Mouse (Mus musculus) heart, postnatal 10 days (tissue): Measurements from ENCODE around the gene Cd300lg. TPM values are rescaled to one million over a fixed set of nuclear protein-coding genes. Genes with fewer than 3 reads are reported as not detected.
A peak's percentile ranks its signal among the peaks of the same experiment; 100 is the strongest.

ENCODE experiments used
- DNase-seq, 2 experiments: peaks; one replicate each; pipeline ENCODE4 v3.0.0; 2021
- intact Hi-C: fragments of 180-260 bp; cut with DNase I; formaldehyde crosslinking; loops from one replicate; pipeline ENCODE4 v1.15.1; 2025
- total RNA-seq, 2 experiments: library from RNA; stranded (reverse); gene quantifications; 2 replicates each; pipeline ENCODE4 v1.2.3; 2021

The Cd300lg gene
- total RNA-seq, 2 experiments from 2014 or later = 64.4 to 75.9 TPM

DNA sequence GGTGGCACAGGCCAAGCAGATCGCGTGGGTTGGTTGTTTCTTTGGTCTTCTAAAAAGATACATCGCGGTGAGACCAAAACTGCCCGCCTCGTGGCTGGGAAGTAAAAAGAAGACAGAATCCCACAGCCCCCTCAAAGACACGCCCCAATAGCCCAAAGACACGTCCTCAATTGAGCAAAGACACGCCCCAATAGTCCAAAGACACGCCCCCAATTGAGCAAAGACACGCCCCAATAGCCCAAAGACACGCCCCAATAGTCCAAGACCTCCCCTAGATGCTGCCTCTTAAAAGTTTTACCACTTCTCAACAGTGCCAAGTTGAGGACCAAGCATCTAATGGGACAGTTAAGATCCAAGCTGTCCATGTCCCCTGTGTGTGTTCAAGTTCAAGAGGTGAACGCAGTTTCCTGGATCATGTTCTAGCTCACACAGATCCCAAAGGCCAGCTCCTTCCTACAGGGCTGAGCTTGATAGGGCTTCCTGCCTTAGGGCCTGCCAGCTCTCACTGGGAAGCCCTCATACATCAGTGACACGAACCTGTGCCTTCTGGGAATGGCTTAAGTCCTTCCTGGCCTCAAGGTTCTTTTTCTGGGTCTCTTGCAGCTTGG is 8.7 kb downstream of the Cd300lg start:
- DNase-seq = peak in 1 of 2 experiments; percentile 38
- intact Hi-C loops = no loop called here

- DNase-seq = peak; percentile 75 to 83
- intact Hi-C loops = no loop called here
Observed at GRCm38 (mm10) chr11:102051541-102051940, 10.2 kb downstream of the Cd300lg start.

GRCm38 (mm10) chr11:102051954-102052353 is 10.6 kb downstream of the Cd300lg start:
- intact Hi-C loops = no loop called here
- DNase-seq = peak; percentile 59 to 65

DNA sequence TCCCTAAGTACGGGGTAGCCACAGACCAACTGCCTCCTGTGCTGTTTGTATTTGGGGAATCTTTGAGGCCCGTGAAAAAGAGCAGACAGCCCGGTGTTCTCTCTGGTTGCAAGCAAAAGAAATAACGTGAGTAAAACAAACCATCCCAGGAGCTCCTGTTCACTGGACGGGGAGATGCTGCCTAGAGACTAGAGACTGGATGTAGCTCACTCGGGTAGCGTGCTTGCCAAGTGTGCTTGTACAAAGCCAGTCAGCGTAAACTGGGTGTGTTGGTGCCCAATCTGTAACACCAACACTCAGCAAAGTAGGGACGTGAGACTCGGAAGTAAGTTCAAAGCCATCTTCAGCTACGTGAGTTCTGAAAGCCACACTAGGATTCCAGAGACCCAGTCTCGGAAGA is 11.4 kb downstream of the Cd300lg start:
- intact Hi-C loops = no loop called here
- no peak for DNase-seq

DNA sequence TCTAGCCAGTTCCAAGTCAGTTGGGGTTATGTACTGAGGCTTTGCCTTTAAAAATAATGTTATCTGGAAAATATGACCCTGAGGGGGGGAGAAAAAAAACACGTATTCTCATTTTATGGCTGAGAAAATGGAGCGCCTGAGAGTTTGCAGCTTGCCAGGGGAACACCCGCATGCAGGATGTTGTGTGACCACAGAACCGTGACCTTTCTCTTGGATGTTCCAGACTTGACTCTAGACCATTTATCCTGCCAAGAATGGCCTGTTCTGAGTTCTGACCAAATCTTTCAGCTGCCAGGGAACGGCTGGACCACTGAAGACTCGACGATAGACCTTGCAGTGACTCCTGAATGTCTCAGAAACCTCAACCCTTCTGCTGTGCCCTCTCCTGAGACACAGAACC is 11.9 kb downstream of the Cd300lg start:
- intact Hi-C loops = no loop called here

GRCm38 (mm10) chr11:102053847-102054246 is 12.5 kb downstream of the Cd300lg start:
- peak in 1 of 2 experiments; percentile 73 for DNase-seq
- intact Hi-C loops = no loop called here

More for the DNA sequence above, 11.9 kb downstream of the Cd300lg start:
- peak; percentile 59 to 66 for DNase-seq

DNA sequence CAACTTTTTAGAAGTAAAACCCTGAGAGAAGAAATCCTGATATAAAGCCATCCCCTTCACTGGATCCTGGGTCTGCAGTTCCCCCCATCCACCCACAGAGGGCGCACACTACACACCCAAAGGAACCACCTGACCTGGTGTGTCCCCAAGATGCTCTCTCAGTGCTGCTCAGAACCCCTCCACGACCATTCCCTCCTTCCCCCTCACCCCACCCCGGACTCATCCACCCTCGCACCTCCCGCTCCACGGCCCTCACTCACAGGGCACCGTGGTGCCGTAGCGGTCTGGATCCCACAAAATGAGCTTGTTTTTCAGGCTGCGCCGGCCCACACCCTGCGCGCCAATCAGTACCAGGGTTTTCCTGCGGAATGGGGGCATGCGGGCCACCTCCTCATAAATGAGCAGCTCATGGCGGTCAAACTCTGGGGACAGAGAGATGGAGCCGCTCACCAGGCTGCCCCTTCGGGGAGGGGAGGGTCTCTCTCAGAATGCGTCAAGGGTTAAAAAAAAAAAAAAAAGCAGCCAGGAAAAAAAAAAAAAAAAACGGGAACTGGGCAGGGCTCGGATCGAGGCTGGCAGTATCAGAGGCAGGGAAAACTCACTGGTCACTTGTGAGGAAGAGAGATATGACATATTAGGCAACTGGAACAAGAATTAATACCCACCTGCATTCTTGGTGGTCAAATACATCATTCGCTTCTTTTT is 20.1 kb downstream of the Cd300lg start:
- DNase-seq = peak; percentile 78 to 88
- intact Hi-C loops = loop anchor here (1.0 to 2.0 kb wide), 3 partner anchors 27 to 77 kb away; partner anchors contain the start of gene Mpp2

GRCm38 (mm10) chr11:102061941-102062473 is 20.7 kb downstream of the Cd300lg start:
- DNase-seq = no peak
- intact Hi-C loops = loop anchor here (1.0 to 2.0 kb wide), 4 partner anchors 27 to 76 kb away; partner anchors contain the start of gene Mpp2

- intact Hi-C loops = loop anchor here (2.0 kb wide), 1 partner anchor 34 kb away; no protein-coding TSS in a partner anchor
- no peak for DNase-seq
Observed at GRCm38 (mm10) chr11:102063076-102063475, 21.8 kb downstream of the Cd300lg start.

DNA sequence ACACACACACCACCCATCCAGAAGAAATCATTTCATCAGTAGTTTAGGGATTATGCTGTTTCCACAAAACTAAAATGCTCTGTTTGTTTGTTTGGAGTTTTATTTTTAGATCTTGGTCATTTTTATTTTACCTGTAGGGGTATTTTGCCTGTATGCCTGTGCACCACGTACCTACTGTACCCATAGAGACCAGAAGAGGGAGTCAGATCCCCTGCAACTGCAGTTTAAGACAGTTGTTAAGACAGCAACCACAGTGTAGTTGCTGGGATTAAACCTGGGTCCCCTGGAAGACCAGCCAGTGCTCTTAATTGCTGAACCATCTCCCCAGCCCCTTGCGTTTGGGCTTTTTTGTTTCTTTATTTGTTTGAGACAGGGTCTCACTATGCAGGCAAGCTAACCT is 27.7 kb downstream of the Cd300lg start:
- no peak for DNase-seq
- intact Hi-C loops = no loop called here

- DNase-seq = no peak
- intact Hi-C loops = no loop called here
Observed at GRCm38 (mm10) chr11:102069633-102070032, 28.3 kb downstream of the Cd300lg start.

- DNase-seq = no peak
- intact Hi-C loops = no loop called here
Observed at GRCm38 (mm10) chr11:102070426-102070825, 29.1 kb downstream of the Cd300lg start.

GRCm38 (mm10) chr11:102072729-102073128 is 31.4 kb downstream of the Cd300lg start:
- intact Hi-C loops = no loop called here
- DNase-seq = no peak

GRCm38 (mm10) chr11:102073722-102074121 is 32.4 kb downstream of the Cd300lg start:
- intact Hi-C loops = no loop called here
- DNase-seq = no peak

DNA sequence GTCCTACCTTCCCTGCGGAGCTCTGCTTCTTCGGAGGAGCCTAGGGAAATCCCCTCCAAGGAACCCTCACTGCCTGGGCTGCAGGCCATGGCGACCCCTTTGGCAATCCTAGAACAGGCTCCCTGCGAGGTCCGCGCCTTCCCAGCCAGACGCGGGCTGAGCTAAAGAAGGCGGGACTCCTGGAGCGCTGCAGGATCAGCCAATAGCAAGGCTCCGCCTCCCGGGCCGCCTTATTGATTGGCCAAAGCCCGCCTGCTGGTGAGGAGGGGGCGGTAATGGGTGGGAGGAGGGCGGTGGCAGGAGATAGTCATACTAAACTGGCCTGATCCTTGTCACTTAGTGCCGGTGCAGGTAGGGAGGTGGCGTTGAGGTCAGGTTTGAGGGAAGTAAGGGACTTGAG is 41.0 kb downstream of the Cd300lg start:
- intact Hi-C loops = no loop called here
- DNase-seq = peak; percentile 67 to 68

DNA sequence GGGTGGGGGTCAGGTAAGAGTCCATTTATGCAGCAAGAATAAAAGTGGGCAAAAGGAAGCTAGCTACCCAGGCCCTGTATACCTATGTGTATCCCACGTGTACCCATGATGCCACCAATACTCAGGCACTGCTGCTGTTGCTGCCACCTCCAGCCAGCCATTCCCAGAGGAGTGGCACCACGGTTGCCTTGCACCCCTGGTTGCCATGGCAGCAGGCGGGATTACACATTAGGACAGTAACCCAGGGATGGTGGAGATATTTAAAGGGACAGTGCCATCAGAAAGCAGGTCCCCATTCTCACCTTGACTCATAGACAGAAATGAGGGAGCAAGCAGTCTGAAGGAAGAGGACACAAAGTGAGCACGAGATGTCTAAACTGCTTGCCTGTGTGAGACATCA is 41.9 kb downstream of the Cd300lg start:
- intact Hi-C loops = no loop called here
- no peak for DNase-seq

DNA sequence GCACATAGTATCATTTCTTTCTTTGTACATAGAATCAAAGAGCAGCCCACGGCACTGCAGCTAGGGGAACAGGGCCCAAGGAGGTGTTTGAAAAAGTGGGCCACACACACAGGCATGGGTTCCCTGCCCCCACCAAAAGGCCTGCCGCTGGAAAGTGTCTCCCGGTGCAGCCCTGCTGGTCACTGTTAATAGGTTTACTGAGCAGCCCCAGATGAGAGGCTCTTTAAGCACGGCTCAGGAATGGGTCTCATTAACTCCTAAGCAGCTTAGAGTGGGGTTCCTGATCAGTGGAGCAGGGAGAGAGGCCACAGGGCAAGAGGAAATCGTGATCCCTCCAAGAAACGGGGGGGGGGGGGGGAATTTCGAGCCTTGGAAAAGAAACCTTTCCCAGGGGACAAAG is 42.9 kb downstream of the Cd300lg start:
- no peak for DNase-seq
- intact Hi-C loops = no loop called here

GRCm38 (mm10) chr11:102086331-102086730 is 45.0 kb downstream of the Cd300lg start:
- DNase-seq = no peak
- intact Hi-C loops = no loop called here

DNA sequence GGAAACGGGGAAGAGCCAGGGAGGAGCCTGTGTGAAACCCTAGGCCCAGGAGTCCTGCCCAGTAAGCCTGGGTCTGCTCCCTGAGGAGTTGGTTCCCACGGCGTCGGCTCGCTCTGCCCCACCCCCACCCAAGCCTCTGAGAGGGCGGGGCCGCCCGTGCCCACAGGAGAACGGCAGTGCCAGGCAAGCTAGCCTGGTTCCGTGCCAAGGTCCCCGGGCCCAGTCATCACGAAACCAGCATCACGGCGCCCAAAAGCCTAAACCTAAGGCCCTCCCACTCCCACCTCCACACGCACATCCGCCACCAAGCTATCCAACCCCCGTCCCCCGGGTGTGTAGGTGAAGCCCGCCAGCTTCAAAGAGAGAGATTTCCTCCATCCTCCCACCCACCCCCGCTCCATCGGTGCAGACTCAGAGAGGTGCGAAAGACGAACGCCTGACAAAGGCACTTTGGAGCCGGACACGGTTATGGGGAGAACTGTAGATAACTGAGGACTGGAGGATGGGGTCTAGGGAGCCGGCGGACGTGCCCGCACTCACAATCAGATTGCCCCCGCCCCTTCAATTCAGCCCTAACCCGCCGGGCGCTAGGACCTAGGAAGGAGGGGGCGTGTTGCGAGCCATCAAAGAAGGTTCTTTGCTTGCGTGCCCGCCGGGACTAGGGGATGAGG is 45.9 kb downstream of the Cd300lg start:
- intact Hi-C loops = no loop called here

DNA sequence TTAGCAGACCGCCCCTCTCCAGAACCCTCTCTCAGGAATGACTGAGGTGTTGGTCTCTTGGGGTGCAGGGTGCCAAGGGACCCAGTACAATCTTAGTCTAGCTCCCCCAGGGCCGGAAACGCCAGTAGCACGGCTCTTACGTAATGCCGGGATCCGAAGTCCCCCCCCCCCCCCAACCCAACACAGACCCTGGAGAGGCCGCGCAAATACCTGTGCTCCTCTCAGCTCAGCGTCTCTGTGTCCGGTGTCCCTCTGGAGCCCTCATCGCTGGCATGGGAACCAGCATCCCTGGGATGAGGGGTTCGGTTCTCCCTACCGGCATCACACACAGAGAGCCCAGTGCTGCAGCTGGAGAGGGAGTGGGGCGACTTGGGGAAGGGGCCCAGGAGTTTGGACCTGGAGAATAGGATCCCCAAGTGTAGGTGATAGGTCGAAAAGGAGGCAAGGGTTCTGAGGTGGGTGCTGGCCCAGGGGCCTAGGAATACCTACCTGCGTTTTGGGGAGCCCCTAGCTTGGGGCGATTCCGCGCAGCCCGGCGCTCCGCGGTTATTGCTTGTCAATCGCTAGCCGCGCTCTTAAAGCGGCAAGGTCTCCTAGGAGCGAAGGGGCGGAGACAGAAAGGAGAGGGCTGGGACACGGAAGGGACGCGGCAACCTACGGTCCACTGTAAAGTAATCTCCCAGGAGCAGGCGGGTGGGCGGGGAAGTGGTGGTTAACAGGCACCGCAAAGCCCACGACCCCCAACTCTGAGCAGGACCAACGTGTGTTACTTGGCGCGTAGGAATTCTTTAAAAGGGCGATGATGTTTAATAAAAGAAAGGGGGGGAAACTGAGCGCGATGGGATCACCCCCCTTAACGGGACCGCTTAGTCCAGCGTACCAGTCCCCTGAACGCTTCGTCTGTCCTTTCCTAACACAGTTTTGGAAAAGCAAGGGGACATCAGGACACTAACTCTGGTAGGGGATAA is 46.9 kb downstream of the Cd300lg start, which contains the start of gene Mpp2:
Mpp2 (minus strand) TSS at position 585 of the 968 bp plus-strand sequence.
- intact Hi-C loops = loop anchor here (2.0 kb wide), 1 partner anchor 27 kb away; no protein-coding TSS in a partner anchor
- peak; percentile 71 to 72 for DNase-seq

More for the DNA sequence above, 45.9 kb downstream of the Cd300lg start:
- DNase-seq = peak; percentile 60 to 74
